Mouse (Mus musculus) left cerebral cortex, adult 9 months (tissue): ENCODE results near the gene Arhgap18.
A peak's percentile ranks its signal among the peaks of the same experiment; 100 is the strongest.

Experiments used
- DNase-seq, 2 experiments: peaks; one replicate each; pipeline ENCODE4 v3.0.0; 2022; ENCODE audit warnings: low spot score in 2 of 2

Gene Arhgap18

GRCm38 (mm10) chr10:26752929-26753567, at the start of gene Arhgap18:
TSS of gene Arhgap18 (plus strand) at chr10:26753421.
- no peak for DNase-seq

- DNase-seq, result no peak
These were observed 42.7 kb upstream of the Arhgap18 start for GRCm38 (mm10) chr10:26710458-26711011.

GRCm38 (mm10) chr10:26711068-26711467, 42.2 kb upstream of the Arhgap18 start:
- DNase-seq, result peak in 1 of 2 experiments; percentile 59

GRCm38 (mm10) chr10:26713986-26714385, 39.2 kb upstream of the Arhgap18 start:
- DNase-seq, result no peak

GRCm38 (mm10) chr10:26724704-26725103, 28.5 kb upstream of the Arhgap18 start:
- DNase-seq, result no peak

GRCm38 (mm10) chr10:26725255-26725654, 28.0 kb upstream of the Arhgap18 start:
- DNase-seq, result no peak

- DNase-seq, result no peak
These were observed 2.4 kb upstream of the Arhgap18 start for GRCm38 (mm10) chr10:26750827-26751226.

GRCm38 (mm10) chr10:26752064-26752928, 925 bp upstream of the Arhgap18 start:
- DNase-seq, result peak; percentile 57 to 81

- DNase-seq, result no peak
These were observed 785 bp downstream of the Arhgap18 start for GRCm38 (mm10) chr10:26754006-26754405.

- no peak for DNase-seq
These were observed 4.0 kb downstream of the Arhgap18 start for GRCm38 (mm10) chr10:26757231-26757630.

GRCm38 (mm10) chr10:26759469-26759868, 6.2 kb downstream of the Arhgap18 start:
- no peak for DNase-seq

- no peak for DNase-seq
These were observed 7.9 kb downstream of the Arhgap18 start for GRCm38 (mm10) chr10:26761103-26761502.

- DNase-seq, result no peak
These were observed 9.0 kb downstream of the Arhgap18 start for GRCm38 (mm10) chr10:26761991-26762903.

- no peak for DNase-seq
These were observed 14.0 kb downstream of the Arhgap18 start for GRCm38 (mm10) chr10:26767196-26767595.

- DNase-seq, result no peak
These were observed 15.7 kb downstream of the Arhgap18 start for GRCm38 (mm10) chr10:26768943-26769342.

GRCm38 (mm10) chr10:26770035-26770434, 16.8 kb downstream of the Arhgap18 start:
- no peak for DNase-seq

- DNase-seq, result peak; percentile 31 to 56
These were observed 18.9 kb downstream of the Arhgap18 start for GRCm38 (mm10) chr10:26771938-26772623.

- DNase-seq, result peak in 1 of 2 experiments; percentile 42
These were observed 19.7 kb downstream of the Arhgap18 start for GRCm38 (mm10) chr10:26772624-26773540.

GRCm38 (mm10) chr10:26773541-26773940, 20.3 kb downstream of the Arhgap18 start:
- DNase-seq, result no peak

- no peak for DNase-seq
These were observed 21.0 kb downstream of the Arhgap18 start for GRCm38 (mm10) chr10:26774266-26774665.
